Mouse (Mus musculus) olfactory bulb, adult 2 months (tissue): Measurements from ENCODE around the gene Myl4.

Source experiments
- CTCF ChIP-seq: fragments of 200-500 bp; IDR thresholded peaks from 2 replicates; pipeline ENCODE4 v1.5.1; 2012; ENCODE audit warnings: low read depth, mild to moderate bottlenecking, low read length, moderate library complexity; ENCODE audit not compliant: insufficient read depth
- POLR2A ChIP-seq: fragments of 200-500 bp; IDR thresholded peaks from 2 replicates; pipeline ENCODE4 v1.6.1; 2012; ENCODE audit warnings: mild to moderate bottlenecking, low read depth, low read length, moderate library complexity; ENCODE audit not compliant: insufficient read depth

- TF ChIP-seq CTCF (no peak), POLR2A (no peak)
Measured at GRCm38 (mm10) chr11:104547502-104547901, 3.0 kb upstream of the Myl4 start.
